ENCODE assay signal across 19 mouse cellular contexts in the genomic region with DNA sequence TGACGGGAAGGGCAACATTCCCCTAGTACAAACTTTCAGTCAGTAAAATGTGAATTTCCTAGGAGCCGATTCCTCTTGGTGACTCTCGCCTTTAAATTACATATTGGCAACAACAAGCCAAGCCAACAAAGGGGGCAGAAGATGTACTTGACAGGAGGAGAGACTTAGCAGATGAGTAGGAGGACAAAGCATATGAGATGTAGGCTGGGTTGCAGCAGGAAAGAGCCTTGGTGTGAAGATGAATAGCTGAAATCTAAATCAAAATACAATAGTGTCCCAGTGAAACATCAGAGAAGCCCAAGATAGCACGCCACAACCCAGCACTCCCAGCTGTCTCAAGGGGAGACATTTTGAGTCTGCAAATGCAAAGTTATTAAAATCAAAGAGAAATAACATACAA. TPM values are rescaled to one million over a fixed set of nuclear protein-coding genes. Genes with fewer than 3 reads are reported as not detected.
DNase-seq lines count a peak whose midpoint lies in the region.
"Had no signal": no experiment of that assay in that cellular context is flagged by ENCODE, and none has a peak within 500 bp of the region (broad histone marks: within the 10 kb centered on the region; RNA-seq: fewer than 3 reads in every experiment).

No protein-coding gene starts in this region.

- intact Hi-C loops in left cerebral cortex, postnatal 4 days (cut with DNase I) = loop anchor here (5.0 to 10.0 kb wide), 3 partner anchors 274 to 492 kb away; no protein-coding TSS in a partner anchor

- DNase-seq in left cerebral cortex, adult 11 months (ENCODE audit: low spot score) = peak; percentile 51
- DNase-seq in left cerebral cortex, postnatal 4 days = no peak
- DNase-seq in layer of hippocampus, adult 9-11 months = peak; percentile 72
- DNase-seq in left cerebral cortex, adult 9 months (ENCODE audit: low spot score in 2 of 2) = peak; percentile 62 to 65
- no peak for DNase-seq in ovary, postnatal 14 days (ENCODE audit: low spot score)
- DNase-seq in gastrocnemius, postnatal 10 days = no peak
- DNase-seq in lung, postnatal 10 days = no peak
- DNase-seq: adrenal gland, adult 8-10 months; cerebellum, adult 8-10 months; cerebellum, postnatal 36 days; embryo, embryonic 11 days; gastrocnemius, postnatal 25 days; heart, adult 18-20 months; heart, postnatal 14 days; kidney, adult 11 months; kidney, postnatal 36 days; lung, embryonic 14.5 days; lung, postnatal 36 days; thymus, postnatal 25 days had no signal

RNA-seq across cellular contexts. Expression of gene Arrdc3, which starts 2.4 kb away (rescaled TPM):
- total RNA-seq in left cerebral cortex, postnatal 4 days (2021) = 10 to 100 TPM; 63.5 to 75.7 TPM
- total RNA-seq in gastrocnemius, postnatal 10 days (2021) = 10 to 100 TPM; 39.3 to 63.3 TPM

Comparison
In these comparisons a context has a peak if more than half of its experiments do, and no peak if none do; other contexts are left out.
1. DNase-seq: peak in left cerebral cortex, adult 11 months (single experiment), layer of hippocampus, adult 9-11 months (single experiment) and left cerebral cortex, adult 9 months (2 of 2); none in left cerebral cortex, postnatal 4 days (single experiment), ovary, postnatal 14 days (single experiment), gastrocnemius, postnatal 10 days (single experiment) and lung, postnatal 10 days (single experiment).